Mouse (Mus musculus) liver, postnatal 0 days (tissue): ENCODE measurements around the gene Hyal1. TPM values are rescaled to one million over a fixed set of nuclear protein-coding genes. Genes with fewer than 3 reads are reported as not detected.
A peak's percentile ranks its signal among the peaks of the same experiment; 100 is the strongest.

Source experiments
- ATAC-seq: fragments of 200-750 bp; cut with Nextera tagmentation; 2 replicates; pipeline ENCODE4 v1.8.0; 2017; ENCODE audit warnings: mild to moderate bottlenecking, moderate library complexity
- DNase-seq: peaks from one replicate; pipeline ENCODE4 v3.0.0-alpha.2; 2016
- H3K27ac ChIP-seq: fragments of 300-500 bp; sonication (generic); 2 replicates; pipeline ENCODE4 v1.5.1; 2014; ENCODE audit warnings: antibody characterized with exemption, moderate library complexity, mild to moderate bottlenecking, low read depth
- H3K27me3 ChIP-seq: fragments of 300-500 bp; sonication (generic); 2 replicates; pipeline ENCODE4 v1.6.1; 2014; ENCODE audit warnings: low read length, control low read depth, mixed read lengths; ENCODE audit not compliant: insufficient read depth
- H3K36me3 ChIP-seq: fragments of 300-500 bp; sonication (generic); replicated peaks from 2 replicates; pipeline ENCODE4 v1.6.1; 2014; ENCODE audit warnings: mild to moderate bottlenecking, control low read depth, low read length, moderate library complexity, mixed read lengths; ENCODE audit not compliant: insufficient read depth
- H3K4me1 ChIP-seq: fragments of 300-500 bp; sonication (generic); 2 replicates; pipeline ENCODE4 v1.6.1; 2014; ENCODE audit warnings: antibody characterized with exemption, mild to moderate bottlenecking, control low read depth; ENCODE audit not compliant: insufficient read depth
- H3K4me2 ChIP-seq: fragments of 300-500 bp; sonication (generic); 2 replicates; pipeline ENCODE4 v1.6.1; 2014; ENCODE audit warnings: low read depth, mild to moderate bottlenecking, low read length, moderate library complexity, mixed read lengths
- H3K4me3 ChIP-seq: fragments of 300-500 bp; sonication (generic); 2 replicates; pipeline ENCODE4 v1.5.1; 2014; ENCODE audit warnings: low read depth, low read length
- H3K9ac ChIP-seq: fragments of 300-500 bp; sonication (generic); replicated peaks from 2 replicates; pipeline ENCODE4 v1.6.1; 2014; ENCODE audit warnings: mild to moderate bottlenecking, moderate library complexity
- H3K9me3 ChIP-seq: fragments of 300-500 bp; sonication (generic); 2 replicates; pipeline ENCODE4 v1.6.1; 2016; ENCODE audit warnings: mild to moderate bottlenecking, control low read depth, low read length, mixed read lengths
- CTCF ChIP-seq: sonication (generic); IDR thresholded peaks from 2 replicates; pipeline ENCODE4 v1.5.1; 2016; ENCODE audit warnings: antibody characterized with exemption, low read depth
- EP300 ChIP-seq: IDR thresholded peaks from 2 replicates; pipeline ENCODE4 v1.6.1; 2016; ENCODE audit warnings: antibody characterized with exemption, low read depth, mild to moderate bottlenecking
- WGBS: fragments of 180-500 bp; shearing (Covaris S2); extraction: QIAGEN DNeasy Blood & Tissue Kit; methylation state at CpG from one replicate; pipeline ENCODE4 v1.1.7; 2014; ENCODE audit not compliant: insufficient replicate concordance; 5-methylcytosine and 5-hydroxymethylcytosine counted together
- polyA plus RNA-seq: library from polyadenylated mRNA; unstranded; fragments of >200 nt; fragmentation: Nextera tagmentation; extraction: Ambion mirVana; gene quantifications from 2 replicates; pipeline ENCODE4 v1.2.1, GENCODE M21; 2015

Hyal1 gene
- polyA plus RNA-seq, 1 experiment from 2014 or later, result 3.3 TPM

GRCm38 (mm10) chr9:107612945-107613569, 36.3 kb downstream of the Hyal1 start:
- DNase-seq (no peak), ATAC-seq (peak; percentile 33)
- Histone ChIP-seq H3K4me3 (peak overlapping the region; percentile 55), H3K27me3 (no peaks in the 10 kb centered on the region), H3K4me2 (peak overlapping the region; percentile 90), H3K27ac (peak overlapping the region; percentile 94), H3K9me3 (no peaks in the 10 kb centered on the region), H3K9ac (peak overlapping the region; percentile 49; the same call in 1 of the 2 replicates), H3K4me1 (peaks cover 24% of the 10 kb centered on the region), H3K36me3 (peaks cover 39% of the 10 kb centered on the region)
- 11% methylated on average over 12 of the region's 12 CpGs for WGBS
- TF ChIP-seq CTCF (no peak), EP300 (no peak)

- Histone ChIP-seq H3K27me3 (no peaks in the 10 kb centered on the region), H3K9me3 (no peaks in the 10 kb centered on the region), H3K36me3 (peaks cover 58% of the 10 kb centered on the region), H3K27ac (no peak overlapping the region), H3K4me1 (peaks cover 40% of the 10 kb centered on the region), H3K4me2 (no peak overlapping the region), H3K4me3 (no peak overlapping the region), H3K9ac (no peak overlapping the region)
- no peak for DNase-seq
- no peak for ATAC-seq
- WGBS, result 84% methylated on average over 4 of the region's 4 CpGs
- TF ChIP-seq CTCF (no peak), EP300 (no peak)
Observed at GRCm38 (mm10) chr9:107615035-107615434, 38.3 kb downstream of the Hyal1 start.

- WGBS, result 78% methylated on average over 2 of the region's 2 CpGs
- no peaks in the 10 kb centered on the region for H3K27me3 ChIP-seq
Observed at GRCm38 (mm10) chr9:107617461-107617860, 40.7 kb downstream of the Hyal1 start.

GRCm38 (mm10) chr9:107618098-107618497, 41.4 kb downstream of the Hyal1 start:
- ATAC-seq (no peak), DNase-seq (no peak)
- Histone ChIP-seq H3K4me2 (no peak overlapping the region), H3K27ac (peak overlapping the region; percentile 89), H3K36me3 (peaks cover 71% of the 10 kb centered on the region), H3K27me3 (no peaks in the 10 kb centered on the region), H3K9me3 (no peaks in the 10 kb centered on the region), H3K4me1 (peaks cover 26% of the 10 kb centered on the region), H3K4me3 (no peak overlapping the region), H3K9ac (no peak overlapping the region; the same call in 1 of the 2 replicates)
- WGBS, result 95% methylated on average over 6 of the region's 6 CpGs
- TF ChIP-seq CTCF (no peak), EP300 (no peak)

More at GRCm38 (mm10) chr9:107617461-107617860, 40.7 kb downstream of the Hyal1 start:
- H3K36me3 ChIP-seq, result peaks cover 68% of the 10 kb centered on the region
- H3K9ac ChIP-seq, result no peak overlapping the region
- ATAC-seq (no peak), DNase-seq (no peak)
- peaks cover 30% of the 10 kb centered on the region for H3K4me1 ChIP-seq
- no peak overlapping the region for H3K4me3 ChIP-seq
- no peak overlapping the region for H3K4me2 ChIP-seq
- no peak overlapping the region for H3K27ac ChIP-seq
- TF ChIP-seq EP300 (no peak), CTCF (peak; percentile 36; the same call in 1 of the 2 replicates)
- H3K9me3 ChIP-seq, result no peaks in the 10 kb centered on the region

- WGBS, result 35% methylated on average over 13 of the region's 13 CpGs
Observed at GRCm38 (mm10) chr9:107618778-107619545, 42.2 kb downstream of the Hyal1 start.

GRCm38 (mm10) chr9:107619546-107619879, 42.8 kb downstream of the Hyal1 start:
- H3K4me3 ChIP-seq, result no peak overlapping the region
- peaks cover 30% of the 10 kb centered on the region for H3K4me1 ChIP-seq
- ATAC-seq (peak; percentile 45), DNase-seq (no peak)
- H3K27ac ChIP-seq, result peak overlapping the region; percentile 89
- H3K9ac ChIP-seq, result no peak overlapping the region; the same call in 1 of the 2 replicates
- H3K27me3 ChIP-seq, result no peaks in the 10 kb centered on the region
- H3K36me3 ChIP-seq, result peaks cover 65% of the 10 kb centered on the region
- H3K4me2 ChIP-seq, result no peak overlapping the region
- WGBS, result 70% methylated on average over 13 of the region's 13 CpGs
- no peak for TF ChIP-seq CTCF
- TF ChIP-seq EP300, result no peak
- H3K9me3 ChIP-seq, result no peaks in the 10 kb centered on the region

More at GRCm38 (mm10) chr9:107618778-107619545, 42.2 kb downstream of the Hyal1 start:
- no peaks in the 10 kb centered on the region for H3K27me3 ChIP-seq
- no peaks in the 10 kb centered on the region for H3K9me3 ChIP-seq
- peaks cover 25% of the 10 kb centered on the region for H3K4me1 ChIP-seq
- TF ChIP-seq EP300 (peak; percentile 47; the same call in 1 of the 2 replicates), CTCF (no peak)
- peak overlapping the region; percentile 50; the same call in 1 of the 2 replicates for H3K9ac ChIP-seq
- ATAC-seq (peak; percentile 87), DNase-seq (peak; percentile 74)
- H3K4me3 ChIP-seq, result no peak overlapping the region
- H3K36me3 ChIP-seq, result peaks cover 70% of the 10 kb centered on the region
- peak overlapping the region; percentile 13; the same call in 1 of the 2 replicates for H3K4me2 ChIP-seq
- peak overlapping the region; percentile 89 for H3K27ac ChIP-seq
